Mouse (Mus musculus) hindbrain, postnatal 0 days (tissue): Measurements from ENCODE around the gene Rab1a. TPM values are rescaled to one million over a fixed set of nuclear protein-coding genes. Genes with fewer than 3 reads are reported as not detected.
A peak's percentile ranks its signal among the peaks of the same experiment; 100 is the strongest.

Source experiments
- ATAC-seq: fragments of 200-750 bp; cut with Nextera tagmentation; 2 replicates; pipeline ENCODE4 v1.8.0; 2017; ENCODE audit warnings: mild to moderate bottlenecking, moderate TSS enrichment, moderate library complexity
- DNase-seq: peaks from one replicate; pipeline ENCODE4 v3.0.0-alpha.2; 2015; ENCODE audit warnings: low spot score
- H3K27ac ChIP-seq: fragments of 300-500 bp; sonication (generic); 2 replicates; pipeline ENCODE4 v1.5.1; 2014; ENCODE audit warnings: mild to moderate bottlenecking
- H3K27me3 ChIP-seq: fragments of 300-500 bp; sonication (generic); 2 replicates; pipeline ENCODE4 v1.6.1; 2014; ENCODE audit warnings: low read length, mixed read lengths; ENCODE audit not compliant: insufficient read depth
- H3K36me3 ChIP-seq: fragments of 300-500 bp; sonication (generic); 2 replicates; pipeline ENCODE4 v1.6.1; 2014; ENCODE audit warnings: low read length, mixed read lengths; ENCODE audit not compliant: insufficient read depth
- H3K4me1 ChIP-seq: fragments of 300-500 bp; sonication (generic); 2 replicates; pipeline ENCODE4 v1.6.1; 2014; ENCODE audit warnings: antibody characterized with exemption, low read length, mixed read lengths; ENCODE audit not compliant: insufficient read depth
- H3K4me2 ChIP-seq: fragments of 300-500 bp; sonication (generic); 2 replicates; pipeline ENCODE4 v1.6.1; 2014; ENCODE audit warnings: low read depth, mild to moderate bottlenecking, low read length, moderate library complexity, mixed read lengths
- H3K4me3 ChIP-seq: fragments of 300-500 bp; sonication (generic); 2 replicates; pipeline ENCODE4 v1.5.1; 2014; ENCODE audit warnings: low read length
- H3K9ac ChIP-seq: fragments of 300-500 bp; sonication (generic); replicated peaks from 2 replicates; pipeline ENCODE4 v1.6.1; 2014; ENCODE audit warnings: mild to moderate bottlenecking, low read length, moderate library complexity, mixed read lengths
- H3K9me3 ChIP-seq: fragments of 300-500 bp; sonication (generic); 2 replicates; pipeline ENCODE4 v1.6.1; 2016; ENCODE audit warnings: low read length, mixed read lengths
- CTCF ChIP-seq: IDR thresholded peaks from 2 replicates; pipeline ENCODE4 v1.5.1; 2016; ENCODE audit warnings: antibody characterized with exemption, control low read depth, low read depth
- WGBS: fragments of 180-500 bp; shearing (Covaris S2); extraction: QIAGEN DNeasy Blood & Tissue Kit; methylation state at CpG from one replicate; pipeline ENCODE4 v1.1.7; 2014; 5-methylcytosine and 5-hydroxymethylcytosine counted together
- polyA plus RNA-seq: library from polyadenylated mRNA; unstranded; fragments of >200 nt; fragmentation: Nextera tagmentation; extraction: Ambion mirVana; gene quantifications from 2 replicates; pipeline ENCODE4 v1.2.1, GENCODE M21; 2015
- total RNA-seq: library from RNA; depleted of rRNA; stranded (reverse); fragments of >200 nt; gene quantifications from 2 replicates; pipeline ENCODE4 v1.2.3, GENCODE M21; 2014; rRNA removed

Gene Rab1a
- total and polyA plus RNA-seq, 2 experiments from 2014 or later, result 92.4 to 310 TPM

- Histone ChIP-seq H3K27ac (no peak overlapping the region), H3K4me1 (no peaks in the 10 kb centered on the region), H3K4me3 (no peak overlapping the region), H3K36me3 (no peaks in the 10 kb centered on the region), H3K9me3 (no peaks in the 10 kb centered on the region), H3K4me2 (no peak overlapping the region), H3K27me3 (no peaks in the 10 kb centered on the region), H3K9ac (no peak overlapping the region)
- peak; percentile 55 for TF ChIP-seq CTCF
- DNase-seq (peak; percentile 72), ATAC-seq (peak; percentile 53; the same call in 1 of the 2 replicates)
- 61% methylated on average over 8 of the region's 8 CpGs for WGBS
These were observed 61.6 kb downstream of the Rab1a start for GRCm38 (mm10) chr11:20262628-20263380.

- DNase-seq (no peak), ATAC-seq (no peak)
- H3K36me3 ChIP-seq, result no peaks in the 10 kb centered on the region
- WGBS, result 83% methylated on average over 6 of the region's 6 CpGs
- no peak overlapping the region for H3K27ac ChIP-seq
- H3K4me1 ChIP-seq, result no peaks in the 10 kb centered on the region
- no peak for TF ChIP-seq CTCF
- H3K4me2 ChIP-seq, result no peak overlapping the region
- no peak overlapping the region for H3K9ac ChIP-seq
- no peak overlapping the region for H3K4me3 ChIP-seq
- no peaks in the 10 kb centered on the region for H3K9me3 ChIP-seq
- no peaks in the 10 kb centered on the region for H3K27me3 ChIP-seq
These were observed 68.7 kb downstream of the Rab1a start for GRCm38 (mm10) chr11:20269885-20270284.

GRCm38 (mm10) chr11:20275974-20276373 lies 74.7 kb downstream of the Rab1a start:
- Histone ChIP-seq H3K27me3 (no peaks in the 10 kb centered on the region), H3K9ac (no peak overlapping the region), H3K4me2 (no peak overlapping the region), H3K36me3 (no peaks in the 10 kb centered on the region), H3K9me3 (no peaks in the 10 kb centered on the region), H3K27ac (no peak overlapping the region), H3K4me1 (no peaks in the 10 kb centered on the region), H3K4me3 (no peak overlapping the region)
- no peak for TF ChIP-seq CTCF
- DNase-seq (no peak), ATAC-seq (no peak)
- WGBS, result 74% methylated on average over 2 of the region's 2 CpGs

Other genes starting within 250 kb of the Rab1a start
- gene Actr2, start 88.5 kb upstream of the Rab1a start, total RNA-seq, result 43.3 and 46.3 TPM in 2 replicates
- gene Actr2, start 88.5 kb upstream of the Rab1a start, polyA plus RNA-seq, result 166 and 171 TPM in 2 replicates
- gene Cep68, start 48.0 kb downstream of the Rab1a start, total RNA-seq, result 43.5 and 61.1 TPM in 2 replicates
- gene Cep68, start 48.0 kb downstream of the Rab1a start, polyA plus RNA-seq, result 23.1 and 24.4 TPM in 2 replicates
- gene Slc1a4, start 131.3 kb downstream of the Rab1a start, total RNA-seq, result 199 and 217 TPM in 2 replicates
- gene Slc1a4, start 131.3 kb downstream of the Rab1a start, polyA plus RNA-seq, result 70.5 and 71.4 TPM in 2 replicates